Mouse (Mus musculus) T-helper 17 cell (primary cell): ENCODE measurements around the gene B4gat1.

ENCODE experiments used
- in situ Hi-C, 2 experiments: fragments of 300-600 bp; cut with MboI, MseI; formaldehyde crosslinking; loops; 1 replicate in 1 of 2; 2 replicates in 1 of 2; pipeline ENCODE4 v1.15.1; 2025; ENCODE audit warnings: high pct_unique_total_duplicates in 2 of 2

B4gat1 gene

DNA sequence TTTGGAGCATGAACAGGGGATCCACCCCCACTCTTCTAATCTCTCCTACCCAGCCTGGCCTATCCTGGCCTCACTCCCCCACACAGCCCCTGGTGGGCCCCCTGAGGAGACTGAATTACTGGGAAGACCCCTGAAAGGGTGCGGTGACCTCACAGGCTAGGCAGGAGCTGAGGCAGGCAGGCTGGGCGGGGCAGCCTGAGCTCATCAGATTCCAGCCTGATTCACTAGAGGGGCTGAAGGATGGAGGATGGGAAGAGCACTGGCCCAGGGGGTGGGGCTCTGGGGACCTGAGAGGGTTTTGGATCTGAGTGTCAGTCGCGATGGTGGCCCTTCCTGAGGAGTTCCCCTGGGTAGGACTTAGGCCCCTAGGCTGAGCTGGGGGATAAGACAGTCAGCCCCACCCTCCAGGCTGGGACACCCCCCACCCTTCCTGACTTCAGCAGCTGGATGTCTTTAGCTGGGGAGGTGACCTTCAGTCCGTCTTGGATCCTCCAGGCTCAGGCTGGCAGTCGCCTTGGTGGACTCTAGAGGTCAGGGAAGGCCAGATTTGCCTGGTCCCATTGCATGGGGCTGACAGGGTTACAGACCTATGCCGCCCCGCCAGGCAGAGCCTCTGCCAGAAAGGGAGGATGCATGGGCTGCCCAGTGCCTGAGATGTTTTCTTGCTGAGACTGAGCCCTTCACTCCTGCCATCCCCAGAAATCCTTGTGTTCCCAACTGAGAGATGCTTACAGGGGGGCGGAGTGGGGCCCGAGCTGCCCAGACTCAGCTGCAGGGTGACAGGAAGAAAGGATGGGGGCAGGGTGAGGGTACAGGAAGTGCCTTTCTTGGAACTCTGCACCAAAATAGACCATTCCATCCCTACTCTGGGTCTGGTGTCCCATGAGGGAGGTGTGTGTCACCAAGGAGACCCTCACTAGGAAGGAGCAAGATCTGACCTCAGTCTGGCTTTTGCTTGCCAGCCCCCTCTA, 20.5 kb downstream of the B4gat1 start:
- in situ Hi-C loops: no loop called here

DNA sequence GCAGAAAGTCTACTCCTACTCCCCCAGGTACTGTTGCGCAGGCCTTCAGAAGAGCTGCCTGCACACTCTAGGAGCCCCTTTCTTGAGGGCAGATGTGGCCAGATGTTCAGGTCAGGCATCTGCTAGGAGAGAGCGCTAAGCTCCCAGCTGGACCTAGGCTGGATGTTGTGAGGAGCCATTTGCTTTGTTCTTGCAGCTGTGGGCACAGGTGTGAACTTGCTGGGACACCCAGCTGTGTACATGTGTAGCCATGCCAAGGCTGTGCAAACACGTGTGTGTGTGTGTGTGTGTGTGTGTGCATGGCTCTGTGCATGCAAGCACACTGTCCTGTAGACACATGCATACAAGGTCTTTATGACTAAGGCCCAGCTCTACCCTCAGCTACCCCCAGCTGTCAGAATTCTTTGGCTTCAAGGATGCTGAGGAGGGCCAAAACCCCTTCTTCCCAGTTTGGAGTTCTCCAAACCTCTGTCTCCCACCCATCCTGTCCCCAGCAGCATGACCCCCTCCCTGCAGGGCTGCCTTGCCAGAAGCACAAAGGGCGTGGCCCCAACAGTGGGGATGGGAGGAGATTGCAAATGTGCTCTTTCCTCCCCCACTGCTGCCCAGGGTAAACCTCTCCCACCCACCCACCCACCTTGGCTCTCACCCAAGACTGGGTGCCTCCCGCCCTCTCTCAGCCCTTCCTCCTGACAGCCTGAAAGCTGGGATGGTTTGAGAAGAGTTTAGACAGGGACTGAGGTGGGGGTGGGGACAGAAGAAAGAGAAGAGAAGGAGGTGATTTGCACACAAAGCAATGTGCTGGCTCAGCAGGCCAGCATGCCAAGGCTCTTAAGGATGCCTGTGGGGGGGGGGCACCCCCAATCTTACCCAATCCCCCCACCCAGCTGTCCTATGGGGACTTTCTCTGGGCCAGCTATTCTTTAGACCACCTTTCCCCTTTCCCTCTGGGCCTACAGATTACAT, 22.0 kb downstream of the B4gat1 start:
- in situ Hi-C loops: no loop called here

DNA sequence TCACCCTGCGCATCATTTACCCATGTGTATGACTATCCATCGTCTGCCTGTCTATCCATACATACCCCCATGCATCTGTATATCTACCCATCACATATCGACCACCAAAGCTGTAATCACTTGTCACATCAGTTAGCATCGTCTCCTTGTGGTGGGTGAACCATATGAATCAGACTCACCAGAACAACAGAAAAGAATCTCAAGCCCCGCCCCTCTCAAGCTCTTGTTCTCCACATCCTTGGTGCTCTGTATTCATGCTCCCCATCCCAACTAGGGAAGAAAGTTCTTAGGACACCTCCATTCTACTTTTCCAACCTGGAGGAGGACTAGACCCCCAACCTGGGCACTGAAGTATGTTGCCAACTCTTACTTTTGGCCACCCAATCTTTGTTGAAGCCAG, 23.4 kb downstream of the B4gat1 start:
- in situ Hi-C loops: no loop called here

DNA sequence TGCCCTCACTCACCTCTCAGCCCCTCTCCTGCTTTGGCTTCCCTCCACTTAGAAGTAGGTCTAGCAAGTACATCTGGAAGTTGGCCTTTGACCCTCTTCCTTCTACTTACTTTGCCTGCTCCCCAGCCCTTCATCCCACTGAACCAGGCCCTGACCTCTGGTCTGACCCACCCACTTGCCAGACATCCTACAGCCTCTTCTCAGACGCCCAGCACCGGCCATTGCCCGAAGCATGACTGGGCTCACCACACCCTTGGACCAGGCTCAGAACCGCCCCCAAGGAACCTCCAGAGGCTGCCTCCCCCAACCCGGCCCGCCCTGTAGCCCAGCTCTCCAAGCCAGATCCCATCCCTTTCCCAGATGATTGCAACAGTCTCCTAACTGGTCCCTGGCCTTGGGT, 23.8 kb downstream of the B4gat1 start:
- in situ Hi-C loops: no loop called here

DNA sequence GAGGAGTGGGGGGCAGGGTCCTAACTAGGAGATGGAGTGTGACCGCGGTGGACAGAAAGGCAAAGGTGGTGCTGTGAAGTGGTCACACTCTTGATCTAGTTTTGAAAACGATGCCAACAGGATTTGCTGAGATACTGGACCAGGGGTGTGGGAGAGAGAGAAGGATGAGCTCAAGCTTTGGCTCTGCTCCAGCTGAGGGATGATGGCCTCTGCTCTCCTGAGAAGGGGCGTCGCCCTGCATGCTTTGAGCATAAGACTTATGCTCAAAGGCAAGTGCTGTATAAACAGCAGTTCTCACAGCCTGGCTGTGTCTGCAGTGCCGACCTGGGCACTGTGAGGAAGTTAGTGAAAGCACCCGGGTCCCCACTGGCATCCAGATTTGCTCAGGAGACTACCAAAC, 26.5 kb downstream of the B4gat1 start:
- in situ Hi-C loops: no loop called here

DNA sequence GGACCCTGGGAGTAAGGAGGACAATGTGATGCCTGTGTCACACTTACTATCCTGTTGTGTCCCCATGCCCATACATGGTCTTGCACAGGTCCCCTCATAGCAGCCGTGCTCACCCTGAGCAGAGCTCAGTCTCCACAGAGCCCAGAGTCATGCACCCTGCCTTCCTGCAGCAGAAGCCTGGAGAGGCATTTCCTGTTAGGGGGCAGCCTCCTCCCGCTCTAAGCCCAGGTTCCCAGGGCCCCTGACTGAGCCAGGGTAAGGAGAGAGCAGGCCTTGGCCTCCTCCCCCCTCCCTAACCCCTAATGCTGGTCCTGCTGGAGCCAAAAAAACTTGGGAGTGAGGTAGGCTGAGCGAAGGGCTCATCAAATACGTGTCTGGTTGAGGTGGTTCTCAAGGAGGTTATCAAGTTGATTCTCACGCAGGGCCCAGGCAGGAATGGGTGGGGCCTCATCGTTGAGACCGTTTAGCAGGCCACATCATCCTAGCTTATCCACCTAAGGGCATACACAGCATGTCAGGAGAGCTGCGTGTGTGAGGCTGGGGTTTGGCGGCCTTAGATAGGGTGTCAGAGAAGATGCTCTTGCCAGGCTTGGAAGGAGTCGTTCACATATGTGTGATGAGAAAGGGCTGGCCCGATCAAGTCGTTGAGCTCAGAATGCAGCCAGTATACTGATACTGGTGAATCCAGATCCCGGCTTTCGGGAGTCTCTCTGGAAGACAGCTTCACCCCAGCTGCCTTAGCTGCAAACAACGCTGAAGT, 28.6 kb downstream of the B4gat1 start:
- in situ Hi-C loops: no loop called here

DNA sequence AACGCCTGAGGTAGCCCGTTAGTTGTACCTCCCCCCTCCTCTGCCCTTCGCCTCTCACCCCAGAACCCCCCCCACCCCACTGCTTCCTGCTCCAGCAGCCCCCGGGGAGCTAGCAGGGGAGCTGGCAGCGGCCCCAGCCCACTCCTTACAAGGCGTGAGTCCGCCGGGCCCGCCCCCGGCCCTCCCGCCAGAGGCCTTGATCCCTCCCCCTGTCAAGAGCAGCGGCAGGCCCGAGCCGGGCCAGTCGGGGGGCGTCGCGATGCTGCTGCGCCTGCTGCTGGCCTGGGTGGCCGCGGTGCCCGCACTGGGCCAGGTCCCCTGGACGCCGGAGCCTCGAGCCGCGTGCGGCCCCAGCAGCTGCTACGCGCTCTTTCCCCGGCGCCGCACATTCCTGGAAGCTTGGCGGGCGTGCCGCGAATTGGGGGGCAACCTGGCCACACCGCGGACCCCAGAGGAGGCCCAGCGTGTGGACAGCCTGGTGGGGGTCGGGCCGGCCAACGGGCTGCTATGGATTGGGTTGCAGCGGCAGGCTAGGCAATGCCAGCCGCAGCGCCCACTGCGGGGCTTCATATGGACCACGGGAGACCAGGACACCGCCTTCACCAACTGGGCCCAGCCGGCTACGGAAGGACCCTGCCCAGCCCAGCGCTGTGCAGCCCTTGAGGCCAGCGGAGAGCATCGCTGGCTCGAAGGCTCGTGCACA, 29.4 kb downstream of the B4gat1 start, which contains the start of gene Cd248:
Cd248 (plus strand) TSS at position 212 of the 703 bp plus-strand sequence.
- in situ Hi-C loops: no loop called here

DNA sequence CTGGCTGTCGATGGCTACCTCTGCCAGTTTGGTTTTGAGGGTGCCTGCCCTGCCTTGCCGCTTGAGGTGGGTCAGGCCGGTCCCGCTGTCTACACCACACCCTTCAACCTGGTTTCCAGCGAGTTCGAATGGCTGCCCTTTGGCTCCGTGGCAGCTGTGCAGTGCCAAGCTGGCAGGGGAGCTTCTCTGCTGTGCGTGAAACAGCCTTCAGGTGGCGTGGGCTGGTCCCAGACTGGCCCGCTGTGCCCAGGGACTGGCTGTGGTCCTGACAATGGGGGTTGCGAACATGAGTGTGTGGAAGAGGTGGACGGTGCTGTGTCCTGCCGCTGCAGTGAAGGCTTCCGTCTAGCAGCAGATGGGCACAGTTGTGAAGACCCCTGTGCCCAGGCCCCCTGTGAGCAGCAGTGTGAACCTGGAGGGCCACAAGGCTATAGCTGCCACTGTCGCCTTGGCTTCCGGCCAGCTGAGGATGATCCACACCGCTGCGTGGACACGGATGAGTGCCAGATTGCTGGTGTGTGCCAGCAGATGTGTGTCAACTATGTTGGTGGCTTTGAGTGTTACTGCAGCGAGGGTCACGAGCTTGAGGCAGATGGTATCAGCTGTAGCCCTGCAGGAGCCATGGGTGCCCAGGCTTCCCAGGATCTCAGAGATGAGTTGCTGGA, 30.1 kb downstream of the B4gat1 start:
- in situ Hi-C loops: no loop called here

DNA sequence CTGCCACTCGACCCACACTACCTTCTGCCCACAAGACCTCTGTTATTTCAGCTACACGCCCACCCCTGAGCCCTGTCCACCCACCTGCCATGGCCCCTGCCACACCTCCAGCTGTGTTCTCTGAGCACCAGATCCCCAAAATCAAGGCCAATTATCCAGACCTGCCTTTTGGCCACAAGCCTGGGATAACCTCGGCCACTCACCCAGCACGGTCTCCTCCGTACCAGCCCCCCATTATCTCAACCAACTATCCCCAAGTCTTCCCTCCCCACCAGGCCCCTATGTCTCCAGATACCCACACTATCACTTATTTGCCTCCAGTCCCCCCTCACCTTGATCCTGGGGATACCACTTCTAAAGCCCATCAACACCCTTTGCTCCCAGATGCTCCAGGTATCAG, 30.9 kb downstream of the B4gat1 start:
- in situ Hi-C loops: no loop called here

DNA sequence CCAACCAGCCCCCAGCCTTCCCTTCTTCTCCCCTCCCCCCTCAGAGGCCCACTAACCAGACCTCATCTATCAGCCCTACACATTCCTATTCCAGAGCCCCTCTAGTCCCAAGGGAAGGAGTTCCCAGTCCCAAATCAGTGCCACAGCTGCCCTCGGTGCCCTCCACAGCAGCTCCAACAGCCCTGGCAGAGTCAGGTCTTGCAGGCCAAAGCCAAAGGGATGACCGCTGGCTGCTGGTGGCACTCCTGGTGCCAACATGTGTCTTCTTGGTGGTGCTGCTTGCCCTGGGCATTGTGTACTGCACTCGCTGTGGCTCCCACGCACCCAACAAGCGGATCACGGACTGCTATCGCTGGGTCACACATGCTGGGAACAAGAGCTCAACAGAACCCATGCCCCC, 31.4 kb downstream of the B4gat1 start:
- in situ Hi-C loops: no loop called here

DNA sequence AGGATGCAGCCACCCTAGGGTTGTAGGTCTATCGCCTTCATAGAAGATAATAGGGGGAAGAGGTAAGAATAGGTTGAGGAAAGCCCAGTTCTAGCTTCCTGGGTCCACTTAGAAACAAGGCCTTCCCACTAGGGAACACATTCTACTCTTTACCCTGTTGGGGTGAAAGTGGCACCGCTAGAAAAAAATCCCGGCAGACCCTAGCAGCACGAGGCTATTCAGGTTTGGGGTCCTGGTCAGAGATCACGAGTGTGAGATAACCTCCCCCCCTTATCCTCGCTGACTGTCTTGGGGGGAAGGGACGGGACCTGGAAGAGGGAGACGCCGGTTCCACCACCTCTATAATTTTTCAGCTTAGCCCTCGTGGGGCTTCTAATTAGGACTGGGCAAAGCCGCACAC, 32.5 kb downstream of the B4gat1 start:
- in situ Hi-C loops: no loop called here

DNA sequence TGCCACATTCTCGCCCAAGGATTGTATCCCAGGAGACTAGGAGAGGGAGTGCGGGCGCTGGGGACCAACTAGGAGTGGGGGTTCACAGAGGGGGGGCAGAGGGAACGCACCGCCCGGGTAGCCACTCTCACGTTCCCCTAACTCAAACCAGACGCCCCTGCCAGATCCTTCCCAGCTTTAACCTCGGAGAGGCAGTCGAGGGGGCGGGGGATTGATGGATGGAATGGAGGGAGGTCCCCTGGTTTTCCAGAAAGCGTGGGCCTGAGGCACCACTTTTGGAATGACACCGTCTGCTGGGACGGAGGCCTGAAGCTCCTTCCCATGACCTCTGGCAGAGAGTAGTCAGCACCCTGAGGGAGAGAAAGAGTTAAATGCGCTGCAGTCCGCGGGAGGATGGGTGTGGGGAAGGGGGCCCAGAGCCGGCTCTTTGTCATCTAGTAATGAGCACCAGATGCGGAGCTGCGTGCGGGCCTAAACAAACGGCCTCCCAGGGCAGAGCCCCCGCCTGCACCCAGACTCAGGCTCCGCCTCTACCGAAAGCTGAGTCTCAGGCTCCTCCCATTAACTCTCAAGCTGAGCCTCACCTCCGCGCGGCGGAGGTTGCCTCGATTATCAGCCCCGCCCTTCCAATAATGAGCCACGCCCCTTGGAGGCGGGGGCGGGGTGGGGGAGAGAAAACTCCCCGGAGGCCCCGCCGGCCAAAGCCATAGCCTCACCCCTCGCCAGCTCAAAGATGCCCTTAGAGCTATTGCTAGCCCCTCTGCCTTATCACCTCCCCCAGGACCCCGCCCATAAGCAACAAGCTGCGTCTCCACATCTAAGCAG, 33.1 kb downstream of the B4gat1 start:
- in situ Hi-C loops: no loop called here

DNA sequence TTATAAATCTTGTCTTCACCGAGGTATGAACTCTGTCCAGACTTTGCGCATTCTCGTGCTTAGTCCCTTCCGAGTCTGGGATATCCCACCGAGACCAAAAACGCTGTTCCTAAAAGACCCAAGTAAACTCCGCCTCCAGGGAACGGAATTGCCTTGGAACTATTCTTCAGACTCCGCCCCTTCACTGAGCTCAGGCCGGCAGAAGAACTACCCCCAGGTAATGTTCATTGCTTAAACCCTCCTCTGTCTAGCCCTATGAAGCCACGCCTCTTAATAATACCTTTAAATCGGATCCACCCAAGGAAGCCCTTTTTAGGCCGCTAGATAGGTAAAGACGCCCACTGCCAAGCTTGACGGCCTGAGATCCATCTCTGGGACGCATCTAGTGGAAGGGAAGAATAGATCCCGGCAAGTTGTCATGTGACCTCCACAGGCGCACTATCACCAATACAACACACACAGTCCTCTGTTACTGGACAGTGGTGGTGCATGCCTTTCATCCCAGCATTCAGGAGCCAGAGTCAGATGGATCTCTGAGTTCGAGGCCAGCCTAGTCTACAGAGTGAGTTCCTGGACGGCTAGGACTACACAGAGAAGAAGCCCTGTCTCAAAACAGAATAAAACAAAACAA, 33.9 kb downstream of the B4gat1 start:
- in situ Hi-C loops: no loop called here

DNA sequence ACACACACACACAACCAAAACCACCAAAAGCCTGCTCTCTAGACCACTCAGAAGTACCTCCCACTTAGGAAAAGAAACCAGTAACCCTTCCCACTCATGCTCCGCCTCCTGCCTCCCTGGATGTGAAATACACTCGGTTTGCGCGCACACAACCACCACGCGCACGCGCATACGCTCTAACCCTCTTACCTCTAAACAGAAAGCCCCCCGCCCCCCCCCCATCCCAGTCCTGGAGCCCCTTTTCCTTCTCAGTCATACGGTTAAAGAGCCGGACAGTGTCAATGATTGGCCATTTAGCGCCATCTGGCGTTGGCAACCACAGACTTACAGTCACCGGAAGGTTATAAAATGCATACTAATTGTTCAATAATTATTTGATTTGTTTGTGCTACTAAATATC, 34.4 kb downstream of the B4gat1 start:
- in situ Hi-C loops: no loop called here

DNA sequence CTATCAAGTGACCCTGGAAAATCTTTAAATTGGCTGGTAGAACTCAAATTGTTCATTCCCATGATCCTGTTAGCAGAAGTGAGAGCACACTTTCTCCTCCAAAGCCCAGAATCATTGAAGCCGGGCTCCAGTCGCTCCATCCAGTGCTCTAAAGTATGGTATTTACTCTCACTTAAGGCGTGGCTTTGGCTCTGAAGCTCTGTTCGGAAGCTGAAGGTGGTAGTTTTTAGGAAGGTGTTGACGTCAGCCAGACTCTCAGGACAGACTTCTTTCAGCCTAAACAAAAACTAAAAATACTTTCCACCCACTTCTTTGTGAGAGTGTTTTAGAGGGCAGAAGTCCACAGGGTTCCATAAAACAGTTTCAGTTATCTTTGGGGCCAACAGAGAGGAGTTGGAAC, 34.9 kb downstream of the B4gat1 start:
- in situ Hi-C loops: no loop called here

DNA sequence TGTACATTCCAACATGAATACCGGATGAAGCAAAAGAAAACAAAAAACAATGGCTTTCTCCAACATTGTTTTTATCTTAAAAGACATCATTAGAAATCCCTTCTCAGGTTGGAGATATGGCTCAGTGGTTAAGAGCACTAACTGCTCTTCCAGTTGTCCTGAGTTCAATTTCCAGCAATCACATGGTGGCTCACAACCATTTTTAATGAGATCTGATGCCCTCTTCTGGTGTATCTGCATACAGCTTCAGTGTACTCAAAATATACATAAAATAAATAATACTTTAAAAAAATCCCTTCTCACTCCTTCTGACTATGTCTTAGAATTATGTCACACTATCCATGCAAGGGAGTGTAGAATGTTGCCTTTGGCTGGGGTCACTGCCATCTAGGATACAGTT, 40.7 kb downstream of the B4gat1 start:
- in situ Hi-C loops: no loop called here

DNA sequence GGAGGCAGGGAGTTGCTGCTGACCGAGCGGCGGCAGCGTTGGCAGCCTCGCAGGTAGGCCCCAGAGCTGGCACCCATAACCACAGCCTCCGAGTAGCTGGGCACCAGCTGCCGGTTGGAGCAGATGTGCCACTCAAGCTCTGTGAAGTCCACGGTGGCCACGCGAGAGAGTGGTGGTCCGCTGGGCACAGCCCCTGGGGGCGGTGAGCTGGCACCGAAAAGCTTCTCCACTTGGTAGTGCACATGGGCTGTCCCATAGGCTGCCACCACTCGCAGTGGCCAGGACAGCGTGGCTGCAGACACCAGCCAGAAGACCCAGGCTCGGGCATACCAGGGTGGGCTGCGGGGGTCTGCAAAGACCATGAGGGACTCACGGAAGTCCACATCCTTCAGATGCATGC, 43.4 kb downstream of the B4gat1 start:
- in situ Hi-C loops: no loop called here

DNA sequence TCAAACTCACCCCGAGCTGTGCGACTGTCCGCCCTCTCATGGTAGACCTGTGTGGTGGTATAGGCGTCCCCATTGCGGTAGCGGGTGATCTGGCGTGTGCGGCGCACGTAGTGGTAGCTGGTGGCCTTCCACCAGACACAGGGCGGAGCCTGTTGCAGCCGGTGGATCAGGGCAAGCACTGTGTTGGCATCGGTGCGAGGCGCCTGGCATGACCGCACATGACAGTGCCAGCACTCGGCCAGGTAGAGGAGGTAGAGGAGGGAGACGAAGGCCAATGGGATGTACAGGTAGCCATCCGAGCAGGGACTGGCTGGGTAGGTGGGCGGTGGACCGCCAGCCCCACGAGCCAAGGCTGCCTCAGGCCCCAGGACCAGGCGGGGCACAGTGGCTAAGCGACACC, 44.0 kb downstream of the B4gat1 start:
- in situ Hi-C loops: no loop called here
